Mouse (Mus musculus) spleen, adult 2 months (tissue): ENCODE measurements around the gene Ammecr1.

ENCODE experiments used
- CTCF ChIP-seq: fragments of 200-500 bp; IDR thresholded peaks from 2 replicates; pipeline ENCODE4 v1.5.1; 2011; ENCODE audit warnings: mild to moderate bottlenecking, inconsistent platforms; ENCODE audit not compliant: insufficient read depth, insufficient read length, insufficient replicate concordance; ENCODE audit errors: extremely low read depth
- POLR2A ChIP-seq: fragments of 200-500 bp; IDR thresholded peaks from 2 replicates; pipeline ENCODE4 v1.6.1; 2011; ENCODE audit warnings: low read depth, low read length, inconsistent platforms

- TF ChIP-seq CTCF (no peak), POLR2A (no peak)
These were observed 124.6 kb downstream of the Ammecr1 start for GRCm38 (mm10) chrX:142841916-142842315.
